Mouse (Mus musculus): ENCODE measurements around the gene Castor1.

Castor1 gene

GRCm38 (mm10) chr11:4235052-4235655 lies 17.1 kb downstream of the Castor1 start:
- DNase-seq (ENCODE audit: low spot score in 2 of 2): no peak

GRCm38 (mm10) chr11:4235665-4236545 lies 17.9 kb downstream of the Castor1 start, which contains the start of gene Osm:
TSS of gene Osm (plus strand) at chr11:4236420.
- DNase-seq (ENCODE audit: low spot score in 2 of 2): no peak

DNA sequence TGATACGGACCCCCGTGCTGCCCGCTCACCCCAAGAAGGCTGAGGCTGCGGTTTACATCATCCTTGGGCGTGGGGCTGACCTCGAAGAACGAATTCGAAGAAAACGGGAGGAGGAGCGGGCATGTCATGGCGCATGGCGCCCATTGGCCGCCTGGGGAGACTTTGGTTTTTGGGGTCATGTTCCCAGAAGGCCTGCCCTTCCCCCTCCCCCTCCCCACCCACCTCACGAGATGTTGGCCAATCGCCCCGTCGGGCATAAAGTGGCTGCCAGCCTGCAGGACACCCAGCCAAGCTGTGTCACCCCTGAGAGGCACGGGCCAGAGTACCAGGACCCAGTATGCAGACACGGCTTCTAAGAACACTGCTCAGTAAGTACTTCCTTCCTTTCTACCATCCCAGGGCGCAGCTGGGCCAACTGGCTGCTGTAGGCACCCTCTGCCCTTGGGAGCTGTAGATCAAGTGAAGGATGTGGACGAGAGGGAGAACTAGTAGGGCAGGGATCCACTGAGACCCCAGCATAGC lies 18.6 kb downstream of the Castor1 start:
- no peak for DNase-seq (ENCODE audit: low spot score in 2 of 2)

DNA sequence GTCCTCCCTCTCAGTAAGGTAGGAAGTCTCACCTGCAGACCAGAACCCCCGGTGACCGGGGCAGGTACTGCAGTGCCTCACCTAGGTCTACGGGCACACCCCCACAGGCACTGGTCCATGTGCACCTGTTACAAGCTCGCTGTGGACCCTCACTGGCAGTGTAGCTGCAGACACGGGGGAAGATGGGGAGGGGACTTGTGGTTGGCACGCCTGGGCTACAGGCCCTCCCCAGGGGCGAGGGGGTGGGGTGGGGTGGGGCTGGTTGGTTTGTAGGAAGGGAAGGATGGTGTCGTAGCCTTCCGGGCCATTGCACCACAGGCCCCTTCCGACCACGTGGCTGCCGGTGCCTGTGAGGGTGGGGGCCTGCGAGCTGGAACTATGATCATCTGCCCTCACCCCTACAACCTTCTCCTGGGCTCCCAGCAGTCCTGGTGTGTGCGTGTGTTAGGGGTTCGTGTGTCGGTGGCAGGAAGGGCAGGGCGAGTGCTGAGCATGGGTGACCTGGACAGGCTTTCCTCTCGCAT lies 19.4 kb downstream of the Castor1 start:
- DNase-seq (ENCODE audit: low spot score in 2 of 2): no peak

DNA sequence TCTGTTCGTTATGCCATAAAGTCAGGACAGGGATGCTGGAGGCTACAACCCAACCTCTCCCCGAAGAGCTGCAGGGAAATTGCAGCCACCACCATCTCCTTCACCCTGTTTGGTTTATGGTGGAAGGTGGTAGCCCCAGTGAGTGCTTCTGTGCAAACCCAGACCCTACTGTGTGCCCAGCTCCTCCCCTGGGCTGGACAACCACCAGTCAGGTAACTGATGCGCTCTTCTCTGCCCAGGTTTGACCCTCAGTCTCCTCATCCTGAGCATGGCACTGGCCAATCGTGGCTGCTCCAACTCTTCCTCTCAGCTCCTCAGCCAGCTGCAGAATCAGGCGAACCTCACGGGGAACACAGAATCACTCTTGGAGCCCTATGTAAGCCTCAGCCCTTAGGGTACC lies 20.1 kb downstream of the Castor1 start:
- DNase-seq (ENCODE audit: low spot score in 2 of 2): no peak

- no peak for DNase-seq (ENCODE audit: low spot score in 2 of 2)
Measured at GRCm38 (mm10) chr11:4239691-4240090, 21.7 kb downstream of the Castor1 start.

DNA sequence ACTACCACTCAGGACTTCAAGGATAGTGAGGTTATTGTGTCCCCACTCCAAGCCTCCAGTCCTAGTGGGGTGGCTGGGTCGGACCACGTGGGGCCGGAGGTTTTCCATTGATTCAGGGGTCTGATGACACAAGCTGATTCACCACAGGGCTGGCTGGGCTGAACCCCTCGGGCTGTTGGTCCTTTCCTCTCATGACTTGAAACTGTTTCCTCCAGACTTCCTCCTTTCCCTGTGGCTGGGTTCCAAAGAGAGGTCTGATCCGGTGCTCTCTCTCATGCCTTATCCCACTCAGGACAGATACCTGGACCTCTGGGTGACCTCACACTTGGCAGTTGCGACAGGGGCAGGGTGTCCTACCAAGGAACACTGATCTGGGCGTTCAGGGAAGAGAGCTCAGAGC lies 22.1 kb downstream of the Castor1 start:
- no peak for DNase-seq (ENCODE audit: low spot score in 2 of 2)

DNA sequence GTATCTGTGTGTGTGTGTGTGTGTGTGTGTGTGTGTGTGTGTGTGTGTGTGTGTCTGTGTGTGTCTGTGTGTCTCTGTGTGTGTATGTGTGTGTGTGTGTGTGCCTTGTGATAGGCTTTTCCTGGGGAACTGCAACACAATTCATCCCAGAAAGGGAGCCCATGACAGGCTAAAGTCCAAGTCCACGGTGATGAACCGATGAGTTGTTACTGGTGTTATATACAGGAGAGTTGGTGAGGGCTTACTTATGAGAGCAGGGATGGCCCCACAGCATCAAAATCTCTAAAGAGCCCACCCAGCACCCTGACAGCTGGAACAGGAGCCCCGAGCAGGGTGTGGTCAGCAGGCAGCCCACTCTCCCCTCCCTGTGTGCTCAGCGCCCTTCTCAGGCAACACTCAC lies 23.2 kb downstream of the Castor1 start:
- no peak for DNase-seq (ENCODE audit: low spot score in 2 of 2)

GRCm38 (mm10) chr11:4246126-4246525 lies 28.1 kb downstream of the Castor1 start:
- DNase-seq (ENCODE audit: low spot score in 2 of 2): no peak

DNA sequence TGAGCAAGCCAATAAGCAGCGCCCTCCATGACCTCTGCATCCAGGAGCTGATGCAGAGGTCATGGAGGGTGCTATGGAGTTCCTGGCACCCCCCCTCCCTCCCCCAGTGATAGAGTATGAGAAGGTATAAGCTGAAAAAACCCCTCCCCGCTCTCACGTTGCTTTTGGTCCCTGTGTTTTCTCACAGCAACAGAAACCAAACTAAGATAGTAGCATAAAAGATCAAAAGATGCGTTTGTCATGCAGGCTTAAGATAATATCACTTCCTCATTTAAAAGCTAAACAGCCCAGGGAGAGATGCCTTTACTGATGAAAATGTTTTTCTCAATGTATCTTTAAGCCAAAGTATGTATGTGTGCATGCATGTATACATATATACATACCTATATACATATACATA lies 28.6 kb downstream of the Castor1 start:
- no peak for DNase-seq (ENCODE audit: low spot score in 2 of 2)

GRCm38 (mm10) chr11:4247201-4247959 lies 29.4 kb downstream of the Castor1 start:
- DNase-seq (ENCODE audit: low spot score in 2 of 2): no peak

DNA sequence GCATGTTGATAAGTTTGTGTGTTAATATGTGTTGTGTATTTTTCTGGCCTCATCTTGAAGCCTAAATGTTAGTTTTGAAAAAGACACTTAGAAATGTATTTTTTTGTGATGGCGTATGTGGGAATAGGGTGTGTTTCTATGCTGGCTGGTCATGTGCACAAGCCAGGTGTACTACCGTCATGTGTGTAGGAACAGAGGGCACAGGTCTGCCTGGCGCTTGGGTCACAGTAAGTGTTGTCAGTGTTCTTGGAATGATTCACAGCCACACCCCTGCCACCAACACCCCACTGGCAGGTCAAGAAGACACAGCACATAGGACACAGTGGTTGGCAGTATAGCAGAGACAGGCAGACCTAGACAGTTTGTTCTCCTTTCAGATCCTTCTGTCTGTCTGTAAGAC lies 31.1 kb downstream of the Castor1 start:
- no peak for DNase-seq (ENCODE audit: low spot score in 2 of 2)

- DNase-seq (ENCODE audit: low spot score in 2 of 2): no peak
Measured at GRCm38 (mm10) chr11:4250290-4250689, 32.3 kb downstream of the Castor1 start.

GRCm38 (mm10) chr11:4251376-4251775 lies 33.4 kb downstream of the Castor1 start:
- no peak for DNase-seq (ENCODE audit: low spot score in 2 of 2)

- DNase-seq (ENCODE audit: low spot score in 2 of 2): no peak
Measured at GRCm38 (mm10) chr11:4252886-4253285, 34.9 kb downstream of the Castor1 start.

DNA sequence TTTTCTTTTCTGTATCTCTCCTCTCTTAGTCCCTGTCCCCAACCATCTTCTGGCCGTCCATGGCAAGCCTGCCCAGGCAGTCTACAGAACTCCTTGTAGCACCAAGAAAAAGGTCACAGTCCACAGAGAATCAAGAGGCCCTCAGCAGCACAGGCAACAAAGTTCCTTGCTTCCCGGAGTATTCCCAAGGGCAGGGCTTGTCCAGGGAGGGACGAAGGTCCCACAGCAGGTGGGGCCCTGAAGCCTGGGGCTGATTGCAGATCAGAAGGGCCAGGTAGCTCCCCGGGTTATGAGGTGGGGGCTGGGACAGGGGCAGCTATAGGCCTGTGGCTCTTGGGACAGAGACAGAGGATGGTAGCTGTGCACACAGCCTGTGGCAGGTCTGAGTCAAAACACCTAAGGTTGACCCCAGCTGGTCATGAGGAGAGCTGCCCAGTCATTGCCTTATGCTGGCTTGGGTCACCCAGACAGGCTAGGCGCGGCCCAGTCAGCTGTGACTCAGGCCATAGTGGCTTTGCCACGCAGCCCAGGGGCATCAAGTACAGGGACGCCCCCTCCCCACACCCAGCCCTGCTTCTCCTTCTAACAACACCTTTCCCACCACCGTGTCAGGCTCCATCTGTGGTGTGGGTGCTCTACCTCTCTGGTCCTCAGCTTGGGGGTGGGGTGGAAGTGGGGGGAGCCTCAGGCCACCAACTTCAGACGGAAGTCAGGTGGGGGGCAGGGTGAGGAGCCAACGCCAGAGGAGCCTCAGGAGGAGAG lies 39.0 kb downstream of the Castor1 start, which contains the start of gene Lif:
TSS of gene Lif (plus strand) at position 712 of the 762 bp plus-strand sequence.
- DNase-seq (ENCODE audit: low spot score in 2 of 2): no peak

DNA sequence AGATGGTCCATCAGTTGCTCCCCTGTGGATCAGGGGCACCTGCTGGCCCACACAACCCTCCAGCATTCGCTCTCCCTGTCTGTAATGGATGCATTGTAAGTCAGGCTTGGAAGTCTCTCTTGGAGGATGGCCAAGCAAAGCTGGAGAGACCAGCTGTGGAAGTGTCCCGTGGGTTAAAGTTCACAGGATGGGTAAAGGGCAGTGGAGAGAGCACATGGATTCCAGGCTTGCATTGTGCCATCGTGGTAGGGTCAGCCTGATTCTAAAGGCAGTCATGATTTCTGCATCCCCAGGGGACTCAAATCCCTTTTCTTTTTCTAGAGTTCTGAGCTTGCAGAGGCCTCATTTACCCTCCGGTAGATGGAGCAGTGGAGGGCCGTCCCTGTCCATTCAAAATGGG lies 39.7 kb downstream of the Castor1 start:
- DNase-seq (ENCODE audit: low spot score in 2 of 2): no peak

DNA sequence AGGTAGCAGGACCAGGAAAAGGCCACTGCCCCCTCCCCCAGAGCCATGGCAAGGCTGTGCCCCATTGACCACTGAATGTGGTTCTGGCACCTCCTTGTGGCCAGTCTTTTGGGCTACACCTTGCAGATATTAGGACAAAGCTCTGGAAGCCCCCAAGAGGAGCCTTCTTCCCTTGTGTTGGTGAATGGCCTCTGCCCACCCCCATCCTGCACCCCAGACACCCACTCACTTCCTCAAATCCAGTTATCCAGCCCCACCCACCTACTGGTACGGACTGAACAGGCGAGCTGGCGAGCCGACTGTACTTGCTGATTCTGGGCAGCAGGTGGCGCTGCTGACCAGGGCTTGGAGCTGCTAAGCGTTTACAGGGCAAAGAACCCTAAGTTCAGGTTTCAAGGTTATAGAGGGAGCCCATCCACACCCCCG lies 40.6 kb downstream of the Castor1 start:
- peak; percentile 81 to 87 for DNase-seq (ENCODE audit: low spot score in 2 of 2)

GRCm38 (mm10) chr11:4260463-4261187 lies 42.6 kb downstream of the Castor1 start:
- no peak for DNase-seq (ENCODE audit: low spot score in 2 of 2)

DNA sequence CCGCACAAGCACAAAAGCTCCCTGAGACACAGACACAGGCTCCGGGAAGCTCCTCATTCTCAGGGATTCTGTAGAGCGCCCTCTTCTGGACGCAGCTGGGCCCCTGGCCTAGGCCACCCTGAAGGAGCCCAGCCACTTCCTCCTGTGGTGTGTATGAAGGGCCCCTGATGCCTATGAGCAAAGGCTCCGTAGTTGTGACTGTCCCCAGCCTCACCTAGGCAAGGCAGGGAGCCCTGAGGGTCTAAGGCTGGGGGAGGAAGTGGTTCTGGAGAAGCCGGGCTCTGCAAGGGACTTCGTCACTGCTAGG lies 43.1 kb downstream of the Castor1 start:
- peak in 1 of 2 experiments; percentile 33 for DNase-seq (ENCODE audit: low spot score in 2 of 2)

GRCm38 (mm10) chr11:4261969-4262368 lies 43.9 kb downstream of the Castor1 start:
- no peak for DNase-seq (ENCODE audit: low spot score in 2 of 2)
